Comparison of ENCODE assay signal across 8 mouse cellular contexts in genomic region chr8:119380619-119381018, GRCm38 (mm10). TPM values are rescaled to one million over a fixed set of nuclear protein-coding genes. Genes with fewer than 3 reads are reported as not detected.
DNase-seq lines count a peak whose midpoint lies in the region; ATAC-seq and TF ChIP-seq lines count a peak whose summit lies in the region.

No protein-coding gene starts in this region.

- no peaks in the 10 kb centered on the region for H3K9me3 ChIP-seq in lung, embryonic 14.5 days (ENCODE audit: low read depth, low read length)

- H3K27ac ChIP-seq in lung, embryonic 14.5 days (ENCODE audit: low read depth), result no peak overlapping the region

- no peaks in the 10 kb centered on the region for H3K36me3 ChIP-seq in lung, embryonic 14.5 days (ENCODE audit: insufficient read depth)

- ATAC-seq in lung, embryonic 14.5 days (ENCODE audit: insufficient read depth), result no peak

- H3K9ac ChIP-seq in lung, embryonic 14.5 days, result no peak overlapping the region

- H3K4me3 ChIP-seq in lung, embryonic 14.5 days (ENCODE audit: low read depth, low read length), result no peak overlapping the region

- DNase-seq in kidney, adult 9 months, result peak; percentile 46
- DNase-seq in kidney, postnatal 14 days, result no peak
- peak; percentile 86 for DNase-seq in ES-CJ7 (ENCODE audit: low read depth, low spot score)
- peak; percentile 36 for DNase-seq in c-Kit-positive CD71-positive TER-119-negative erythroid progenitor cells, embryonic 14.5 days (ENCODE audit: low read depth)
- DNase-seq in lung, embryonic 14.5 days, result peak; percentile 60
- no peak for DNase-seq in ovary, postnatal 14 days (ENCODE audit: low spot score)
- no peak for DNase-seq in urinary bladder, postnatal 4 days (ENCODE audit: low spot score in 2 of 2)
- no peak for DNase-seq in testis, postnatal 10 days (ENCODE audit: low spot score)

- H3K4me1 ChIP-seq in lung, embryonic 14.5 days (ENCODE audit: insufficient read depth), result no peaks in the 10 kb centered on the region

- no peaks in the 10 kb centered on the region for H3K27me3 ChIP-seq in lung, embryonic 14.5 days (ENCODE audit: insufficient read depth, low read length)

- H3K4me2 ChIP-seq in lung, embryonic 14.5 days, result no peak overlapping the region

- WGBS in lung, embryonic 14.5 days, result 46% methylated on average over 4 of the region's 4 CpGs

- TF ChIP-seq CTCF in lung, embryonic 14.5 days (IDR thresholded peaks at IDR 0.05; ENCODE audit: low read depth), result peak; percentile 61

RNA-seq across cellular contexts. Expression of gene Mlycd, which starts 14.1 kb away (rescaled TPM):
- polyA plus RNA-seq in lung, embryonic 14.5 days (2014; fragmentation: Nextera tagmentation; extraction: Ambion mirVana), result 11.8 and 14.0 TPM in 2 replicates

RNA-seq across cellular contexts. Expression of gene Hsbp1, which starts 36.3 kb away (rescaled TPM):
- polyA plus RNA-seq in lung, embryonic 14.5 days (2014; fragmentation: Nextera tagmentation; extraction: Ambion mirVana), result 300 and 304 TPM in 2 replicates

RNA-seq across cellular contexts. Expression of gene Osgin1, which starts 53.3 kb away (rescaled TPM):
- polyA plus RNA-seq in lung, embryonic 14.5 days (2014; fragmentation: Nextera tagmentation; extraction: Ambion mirVana), result 0.53 and 0.85 TPM in 2 replicates

Comparison
In these comparisons a context has a peak if more than half of its experiments do, and no peak if none do; other contexts are left out.
1. DNase-seq: peak in kidney, adult 9 months (single experiment), ES-CJ7 (single experiment), c-Kit-positive CD71-positive TER-119-negative erythroid progenitor cells, embryonic 14.5 days (single experiment) and lung, embryonic 14.5 days (single experiment); none in kidney, postnatal 14 days (single experiment), ovary, postnatal 14 days (single experiment), urinary bladder, postnatal 4 days (0 of 2) and testis, postnatal 10 days (single experiment).